Mouse (Mus musculus) CD4-positive naive resting alpha-beta T cell, adult 57 days (primary cell): ENCODE results near the gene Ccn2. TPM values are rescaled to one million over a fixed set of nuclear protein-coding genes. Genes with fewer than 3 reads are reported as not detected.

Experiments
- total RNA-seq: library from RNA; stranded (reverse); gene quantifications from one replicate; pipeline ENCODE4 v1.2.4, GENCODE M21; 2023

Gene Ccn2
- total RNA-seq: not detected

GRCm38 (mm10) chr10:24595250-24596002 is at the start of gene Ccn2:
TSS of gene Ccn2 (plus strand) at chr10:24595442.

Other genes starting within 250 kb of the Ccn2 start
- 9.6 TPM for gene Enpp1, start 116.7 kb downstream of the Ccn2 start, total RNA-seq
- not detected for gene Enpp3, start 247.4 kb downstream of the Ccn2 start, total RNA-seq